16 mouse cellular contexts compared by ENCODE assay signal in the genomic region with DNA sequence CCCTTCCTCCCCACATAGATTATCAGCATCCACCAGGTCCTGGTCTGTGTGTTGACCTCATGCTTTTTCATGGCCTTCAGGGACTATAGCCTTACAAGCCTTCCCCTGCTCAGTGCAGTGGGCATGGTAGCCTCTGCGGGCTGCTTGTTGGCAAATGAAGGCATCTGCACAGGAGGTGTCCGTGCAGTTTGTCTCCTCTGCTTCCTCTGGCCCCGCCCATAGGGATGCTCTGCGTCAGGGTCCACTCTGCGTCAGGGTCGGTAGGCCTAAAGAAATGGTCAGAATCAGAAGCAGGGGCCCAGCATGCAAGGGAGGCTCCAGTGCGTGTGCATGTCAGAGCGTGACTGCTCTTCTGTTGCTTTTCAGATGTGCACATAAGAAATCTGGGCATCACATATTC.
"Had no signal": no experiment of that assay in that cellular context is flagged by ENCODE, and none has a peak within 500 bp of the region (broad histone marks: within the 10 kb centered on the region; RNA-seq: fewer than 3 reads in every experiment).

No protein-coding gene starts in this region.

- H3K4me3 ChIP-seq: neural tube, embryonic 13.5 days; neural tube, embryonic 15.5 days; stomach, embryonic 15.5 days had no signal

- H3K27ac ChIP-seq: neural tube, embryonic 13.5 days; neural tube, embryonic 15.5 days; stomach, embryonic 15.5 days; stomach, postnatal 0 days had no signal

- H3K9me3 ChIP-seq: neural tube, embryonic 13.5 days; neural tube, embryonic 15.5 days; stomach, embryonic 15.5 days had no signal

- H3K27me3 ChIP-seq: neural tube, embryonic 13.5 days; neural tube, embryonic 15.5 days; stomach, embryonic 15.5 days had no signal

- H3K36me3 ChIP-seq: neural tube, embryonic 13.5 days; neural tube, embryonic 15.5 days; stomach, embryonic 15.5 days had no signal

- H3K9ac ChIP-seq: neural tube, embryonic 13.5 days; neural tube, embryonic 15.5 days; stomach, embryonic 15.5 days had no signal

- H3K4me2 ChIP-seq: neural tube, embryonic 13.5 days; neural tube, embryonic 15.5 days; stomach, embryonic 15.5 days had no signal

- DNase-seq: retina, postnatal 1 day; right cerebral cortex, adult 18-20 months; right cerebral cortex, postnatal 14 days; right cerebral cortex, postnatal 25 days; right cerebral cortex, postnatal 4 days; spleen, adult 18-20 months; thymus, adult 18-20 months; thymus, adult 2 months; thymus, postnatal 14 days; thymus, postnatal 25 days; thymus, postnatal 36 days; thymus, postnatal 4 days had no signal

- H3K4me1 ChIP-seq: neural tube, embryonic 15.5 days; stomach, embryonic 15.5 days had no signal
